Mouse (Mus musculus): ENCODE data around the gene Gm21188.
"Not testable (repeated sequence)": the region's sequence is repeated elsewhere in the genome, so short reads cannot be mapped to it uniquely, and the experiment has no call there.

GRCm38 (mm10) chr13:120063439-120064089 is 11.6 kb upstream of the Gm21188 start:
- not testable (repeated sequence) for TF ChIP-seq CTCF (IDR thresholded peaks at IDR 0.05; ENCODE audit: low read depth, low read length); POLR2AphosphoS5 (IDR thresholded peaks at IDR 0.05; ENCODE audit: insufficient replicate concordance, low read depth, low read length); GATA1 (IDR thresholded peaks at IDR 0.05; ENCODE audit: borderline replicate concordance, low read length)

Measured in G1E (cell line).